Mouse (Mus musculus) myocyte (in vitro differentiated cells): ENCODE measurements around the gene Grxcr1. TPM values are rescaled to one million over a fixed set of nuclear protein-coding genes. Genes with fewer than 3 reads are reported as not detected.

ENCODE experiments used
- H3K27me3 ChIP-seq: one replicate; pipeline ENCODE4 v1.6.1; 2011; ENCODE audit not compliant: control insufficient read depth, insufficient read depth, insufficient read length
- H3K36me3 ChIP-seq: one replicate; pipeline ENCODE4 v1.6.1; 2011; ENCODE audit not compliant: control insufficient read depth, insufficient read depth
- H3K4me2 ChIP-seq: one replicate; pipeline ENCODE4 v1.6.1; 2011; ENCODE audit warnings: low read depth, control low read depth
- H3K4me3 ChIP-seq: one replicate; pipeline ENCODE4 v1.5.1; 2011; ENCODE audit warnings: mild to moderate bottlenecking, control low read depth, moderate library complexity
- H3K79me2 ChIP-seq: one replicate; pipeline ENCODE4 v1.6.1; 2011; ENCODE audit not compliant: control insufficient read depth, insufficient read depth
- H3ac ChIP-seq: one replicate; pipeline ENCODE4 v1.6.1; 2011; ENCODE audit not compliant: control insufficient read depth, insufficient read length
- CEBPB ChIP-seq: IDR thresholded peaks from 2 replicates; pipeline ENCODE4 v1.6.1; 2011; ENCODE audit warnings: mild to moderate bottlenecking, moderate library complexity; ENCODE audit not compliant: poor library complexity, insufficient read depth, severe bottlenecking
- E2F4 ChIP-seq: IDR thresholded peaks from one replicate; pipeline ENCODE4 v1.6.1; 2011; ENCODE audit warnings: mild to moderate bottlenecking, control low read depth, moderate library complexity; ENCODE audit not compliant: insufficient read depth
- MAX ChIP-seq: IDR thresholded peaks from one replicate; pipeline ENCODE4 v1.6.1; 2011; ENCODE audit warnings: low read depth, mild to moderate bottlenecking, control low read depth
- MYOD1 ChIP-seq, 3 experiments: IDR thresholded peaks; one replicate each; pipeline ENCODE4 v1.6.1; 2011; ENCODE audit warnings: control low read depth in 2 of 3, low read depth in 2 of 3, mild to moderate bottlenecking in 2 of 3, moderate library complexity in 1 of 3; ENCODE audit not compliant: insufficient read length in 2 of 3, control insufficient read depth in 1 of 3
- MYOG ChIP-seq, 3 experiments: IDR thresholded peaks; one replicate each; pipeline ENCODE4 v1.6.1; 2011; ENCODE audit warnings: control low read depth in 2 of 3, low read depth in 2 of 3, mild to moderate bottlenecking in 2 of 3; ENCODE audit not compliant: insufficient read length in 2 of 3, control insufficient read depth in 1 of 3, insufficient read depth in 1 of 3
- POLR2A ChIP-seq: IDR thresholded peaks from one replicate; pipeline ENCODE4 v1.6.1; 2011; ENCODE audit warnings: low read depth, mild to moderate bottlenecking, control low read depth, moderate library complexity; ENCODE audit not compliant: insufficient read length
- POLR2AphosphoS2 ChIP-seq: IDR thresholded peaks from one replicate; pipeline ENCODE4 v1.6.1; 2011; ENCODE audit warnings: low read depth, control low read depth; ENCODE audit not compliant: insufficient read length
- REST ChIP-seq: IDR thresholded peaks from one replicate; pipeline ENCODE4 v1.6.1; 2011; ENCODE audit warnings: mild to moderate bottlenecking, control low read depth, moderate library complexity; ENCODE audit not compliant: insufficient read depth, insufficient read length
- SRF ChIP-seq: IDR thresholded peaks from one replicate; pipeline ENCODE4 v1.6.1; 2011; ENCODE audit warnings: low read depth; ENCODE audit not compliant: control insufficient read depth, insufficient read length
- TCF12 ChIP-seq: IDR thresholded peaks from one replicate; pipeline ENCODE4 v1.6.1; 2011; ENCODE audit warnings: mild to moderate bottlenecking, control low read depth; ENCODE audit not compliant: poor library complexity, insufficient read depth, severe bottlenecking
- TCF3 ChIP-seq: IDR thresholded peaks from one replicate; pipeline ENCODE4 v1.6.1; 2011; ENCODE audit warnings: low read depth, control low read depth; ENCODE audit not compliant: insufficient read length
- USF1 ChIP-seq: IDR thresholded peaks from one replicate; pipeline ENCODE4 v1.6.1; 2011; ENCODE audit warnings: low read depth, mild to moderate bottlenecking, control low read depth, moderate library complexity
- polyA plus RNA-seq: library from polyadenylated mRNA; unstranded; fragments of >200 nt; fragmentation: generic; extraction: Trizol; gene quantifications from one replicate; pipeline ENCODE4 v1.2.1, GENCODE M21; 2012; ENCODE audit warnings: missing spikeins

Gene Grxcr1
- polyA plus RNA-seq, 1 experiment = not detected

DNA sequence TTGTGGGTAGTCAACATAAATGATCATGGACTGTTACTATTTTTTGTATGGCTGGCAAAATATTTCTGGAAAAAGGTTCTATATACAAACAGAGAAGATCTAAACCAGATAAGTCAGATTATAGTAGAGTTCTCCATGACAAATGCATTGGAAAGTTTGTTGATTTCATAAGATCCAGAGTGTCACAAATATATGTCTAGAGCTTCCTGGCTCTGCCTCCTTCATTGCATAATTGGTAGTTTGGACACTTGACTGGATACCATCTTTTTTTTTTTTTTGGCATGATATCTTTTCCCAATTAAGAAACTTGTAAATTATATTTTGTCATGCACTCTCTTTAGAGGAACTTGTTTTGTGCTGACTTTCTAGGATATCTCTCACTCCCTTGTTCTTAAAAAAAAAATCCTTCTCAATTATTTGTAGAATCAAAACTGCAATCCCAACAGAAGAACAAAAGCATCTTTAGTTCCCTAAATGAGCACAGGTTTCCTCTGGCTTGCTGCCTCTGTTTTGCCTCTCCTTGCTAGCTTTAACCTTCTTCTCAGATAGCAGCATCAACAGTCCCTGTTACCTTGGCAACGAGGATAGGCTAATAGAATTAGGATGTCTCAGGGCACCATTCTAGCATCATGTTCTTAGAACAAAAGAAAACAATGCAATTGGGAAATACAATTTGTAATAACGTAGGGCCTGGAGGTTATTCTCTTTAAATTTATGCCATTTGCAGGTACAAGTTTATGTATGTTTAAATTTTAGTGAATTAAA, 4.8 kb upstream of the Grxcr1 start:
- no peak overlapping the region for H3ac ChIP-seq
- H3K36me3 ChIP-seq = no peaks in the 10 kb centered on the region
- TF ChIP-seq REST (no peak), POLR2AphosphoS2 (no peak), USF1 (no peak), MYOD1 (IDR thresholded peaks at IDR 0.05; ENCODE audit: control insufficient read depth in 1 of 3, insufficient read length in 2 of 3, low read depth in 2 of 3) (no peak), POLR2A (no peak), TCF12 (no peak), CEBPB (no peak), E2F4 (no peak), SRF (no peak), MYOG (IDR thresholded peaks at IDR 0.05; ENCODE audit: control insufficient read depth in 1 of 3, insufficient read depth in 1 of 3, insufficient read length in 2 of 3, low read depth in 2 of 3) (no peak)
- no peak overlapping the region for H3K4me2 ChIP-seq
- H3K27me3 ChIP-seq = no peaks in the 10 kb centered on the region
- H3K4me3 ChIP-seq = no peak overlapping the region
- no peaks in the 10 kb centered on the region for H3K79me2 ChIP-seq

DNA sequence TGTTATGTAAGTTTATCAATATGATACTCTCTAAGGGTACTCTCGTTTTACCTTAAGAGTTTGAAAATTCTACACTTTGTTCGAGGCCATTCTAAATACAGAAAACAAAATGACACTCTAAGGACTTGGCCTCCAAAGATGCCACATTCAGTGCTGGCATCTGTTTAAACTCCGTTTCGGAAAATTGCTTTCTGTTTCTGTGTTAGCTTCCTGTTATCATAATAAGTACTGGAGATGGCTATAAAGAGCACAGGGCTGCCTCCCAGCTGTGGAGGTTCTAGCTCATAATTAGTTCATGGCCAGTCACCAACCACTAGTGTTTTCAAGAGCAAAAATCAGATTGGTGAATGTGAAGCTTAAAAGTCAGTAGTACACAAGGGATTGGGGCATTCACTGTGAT, 4.2 kb upstream of the Grxcr1 start:
- Histone ChIP-seq H3K27me3 (no peaks in the 10 kb centered on the region), H3K4me3 (no peak overlapping the region), H3K4me2 (no peak overlapping the region), H3K79me2 (no peaks in the 10 kb centered on the region), H3K36me3 (no peaks in the 10 kb centered on the region), H3ac (no peak overlapping the region)
- TF ChIP-seq MAX = no peak
- no peak for TF ChIP-seq SRF
- no peak for TF ChIP-seq TCF12
- TF ChIP-seq MYOG (IDR thresholded peaks at IDR 0.05; ENCODE audit: control insufficient read depth in 1 of 3, insufficient read depth in 1 of 3, insufficient read length in 2 of 3, low read depth in 2 of 3) = no peak
- TF ChIP-seq REST = no peak
- TF ChIP-seq POLR2AphosphoS2 = no peak
- TF ChIP-seq E2F4 = no peak
- TF ChIP-seq CEBPB = no peak
- no peak for TF ChIP-seq USF1
- TF ChIP-seq MYOD1 (IDR thresholded peaks at IDR 0.05; ENCODE audit: control insufficient read depth in 1 of 3, insufficient read length in 2 of 3, low read depth in 2 of 3) = no peak
- TF ChIP-seq TCF3 = no peak
- TF ChIP-seq POLR2A = no peak

GRCm38 (mm10) chr5:68033345-68033744, 1.7 kb downstream of the Grxcr1 start:
- H3K4me2 ChIP-seq = no peak overlapping the region
- H3K27me3 ChIP-seq = no peaks in the 10 kb centered on the region
- H3ac ChIP-seq = no peak overlapping the region
- H3K36me3 ChIP-seq = no peaks in the 10 kb centered on the region
- H3K79me2 ChIP-seq = no peaks in the 10 kb centered on the region
- H3K4me3 ChIP-seq = no peak overlapping the region
- TF ChIP-seq POLR2AphosphoS2 (no peak), MYOD1 (IDR thresholded peaks at IDR 0.05; ENCODE audit: control insufficient read depth in 1 of 3, insufficient read length in 2 of 3, low read depth in 2 of 3) (no peak)

- Histone ChIP-seq H3K4me3 (no peak overlapping the region), H3K36me3 (no peaks in the 10 kb centered on the region), H3K4me2 (no peak overlapping the region), H3ac (no peak overlapping the region), H3K79me2 (no peaks in the 10 kb centered on the region), H3K27me3 (no peaks in the 10 kb centered on the region)
- no peak for TF ChIP-seq USF1
- TF ChIP-seq MYOD1 (IDR thresholded peaks at IDR 0.05; ENCODE audit: control insufficient read depth in 1 of 3, insufficient read length in 2 of 3, low read depth in 2 of 3) = no peak
- no peak for TF ChIP-seq SRF
- no peak for TF ChIP-seq TCF3
- TF ChIP-seq TCF12 = no peak
Measured at GRCm38 (mm10) chr5:68039077-68039476, 7.4 kb downstream of the Grxcr1 start.

DNA sequence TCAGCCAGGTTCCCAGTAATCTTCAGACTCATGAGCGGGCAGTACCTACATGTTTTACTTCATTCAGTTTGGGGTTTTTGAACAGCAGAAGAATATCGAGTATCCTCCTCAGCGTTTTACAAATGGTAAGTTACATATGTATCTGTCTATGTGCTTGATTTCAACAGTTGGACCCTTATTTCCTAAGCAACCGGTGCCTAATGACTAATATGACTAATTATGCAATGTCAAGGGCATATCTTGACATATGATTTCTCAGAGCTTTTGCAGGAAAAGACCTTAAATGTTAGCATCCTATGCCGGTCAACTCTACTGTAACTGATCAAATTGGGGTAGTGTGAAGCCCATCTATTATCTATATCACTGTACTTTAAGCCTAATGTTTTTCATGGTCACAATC, 11.7 kb downstream of the Grxcr1 start:
- Histone ChIP-seq H3K4me2 (no peak overlapping the region), H3ac (no peak overlapping the region), H3K79me2 (no peaks in the 10 kb centered on the region), H3K27me3 (no peaks in the 10 kb centered on the region), H3K4me3 (no peak overlapping the region), H3K36me3 (no peaks in the 10 kb centered on the region)
- TF ChIP-seq MAX (no peak), USF1 (no peak), E2F4 (no peak), TCF12 (no peak), CEBPB (no peak), POLR2AphosphoS2 (no peak), REST (no peak), MYOG (IDR thresholded peaks at IDR 0.05; ENCODE audit: control insufficient read depth in 1 of 3, insufficient read depth in 1 of 3, insufficient read length in 2 of 3, low read depth in 2 of 3) (no peak), TCF3 (no peak), SRF (no peak), MYOD1 (IDR thresholded peaks at IDR 0.05; ENCODE audit: control insufficient read depth in 1 of 3, insufficient read length in 2 of 3, low read depth in 2 of 3) (no peak), POLR2A (no peak)
